In genomic region chr12:85182345-85182643, GRCm38 (mm10) we compare ENCODE assay signal across 10 mouse cellular contexts. TPM values are rescaled to one million over a fixed set of nuclear protein-coding genes. Genes with fewer than 3 reads are reported as not detected.
DNase-seq lines count a peak whose midpoint lies in the region; ATAC-seq lines count a peak whose summit lies in the region.
"Had no signal": no experiment of that assay in that cellular context is flagged by ENCODE, and none has a peak within 500 bp of the region (broad histone marks: within the 10 kb centered on the region; RNA-seq: fewer than 3 reads in every experiment).

No protein-coding gene starts in this region.

- H3K4me3 ChIP-seq in forebrain, embryonic 14.5 days (ENCODE audit: low read depth, low read length): no peak overlapping the region
- no peak overlapping the region for H3K4me3 ChIP-seq in forebrain, embryonic 11.5 days (ENCODE audit: low read depth, low read length)
- H3K4me3 ChIP-seq in limb, embryonic 12.5 days (replicated peaks): no peak overlapping the region
- no peak overlapping the region for H3K4me3 ChIP-seq in neural tube, embryonic 15.5 days (replicated peaks)

- 5% methylated on average over 8 of the region's 8 CpGs for WGBS in forebrain, embryonic 14.5 days
- WGBS in forebrain, embryonic 11.5 days: 12% methylated on average over 8 of the region's 8 CpGs
- 13% methylated on average over 8 of the region's 8 CpGs for WGBS in limb, embryonic 12.5 days
- WGBS in neural tube, embryonic 15.5 days: 10% methylated on average over 8 of the region's 8 CpGs

- H3K27ac ChIP-seq in forebrain, embryonic 14.5 days (ENCODE audit: low read depth, low read length): no peak overlapping the region
- no peak overlapping the region for H3K27ac ChIP-seq in forebrain, embryonic 11.5 days (ENCODE audit: low read depth, low read length)
- H3K27ac ChIP-seq in limb, embryonic 12.5 days: 0 out of 2 replicates have a peak overlapping the region, but pooled peaks have one; percentile 29
- no peak overlapping the region for H3K27ac ChIP-seq in neural tube, embryonic 15.5 days (replicated peaks)

- H3K9ac ChIP-seq in forebrain, embryonic 14.5 days (ENCODE audit: low read length): no peak overlapping the region
- H3K9ac ChIP-seq in forebrain, embryonic 11.5 days (ENCODE audit: low read length): no peak overlapping the region
- H3K9ac ChIP-seq in limb, embryonic 12.5 days (replicated peaks): 0 out of 2 replicates have a peak overlapping the region, but pooled peaks have one; percentile 23
- no peak overlapping the region for H3K9ac ChIP-seq in neural tube, embryonic 15.5 days (replicated peaks)

- no peaks in the 10 kb centered on the region for H3K36me3 ChIP-seq in forebrain, embryonic 14.5 days (ENCODE audit: control insufficient read depth, insufficient read depth, low read length)
- no peaks in the 10 kb centered on the region for H3K36me3 ChIP-seq in forebrain, embryonic 11.5 days (ENCODE audit: control insufficient read depth, insufficient read depth, low read length)
- H3K36me3 ChIP-seq in limb, embryonic 12.5 days: no peaks in the 10 kb centered on the region
- H3K36me3 ChIP-seq in neural tube, embryonic 15.5 days: no peaks in the 10 kb centered on the region

- DNase-seq in forebrain, embryonic 14.5 days (ENCODE audit: low spot score): no peak
- DNase-seq in forebrain, embryonic 11.5 days (ENCODE audit: low spot score): no peak
- DNase-seq in left cerebral cortex, postnatal 4 days: peak; percentile 71
- DNase-seq in left cerebral cortex, postnatal 36 days (ENCODE audit: low spot score in 2 of 2): no peak
- no peak for DNase-seq in left cerebral cortex, postnatal 10 days (ENCODE audit: extremely low spot score in 1 of 2, low spot score in 2 of 2)
- no peak for DNase-seq in thymus, postnatal 25 days
- DNase-seq: gastrocnemius, postnatal 14 days; kidney, adult 9 months had no signal

- 0 out of 2 replicates have a peak, but pooled peaks have one; percentile 22 for ATAC-seq in forebrain, embryonic 14.5 days
- no peak for ATAC-seq in forebrain, embryonic 11.5 days (replicated peaks; ENCODE audit: low FRiP score)
- ATAC-seq in limb, embryonic 12.5 days (ENCODE audit: insufficient number of reproducible peaks, insufficient read depth, low FRiP score, low TSS enrichment, low read depth): 0 out of 2 replicates have a peak, but pooled peaks have one; percentile 11
- ATAC-seq in neural tube, embryonic 15.5 days (ENCODE audit: low FRiP score): peak; percentile 14; the same call in 1 of the 2 replicates

- no peak overlapping the region for H3K4me2 ChIP-seq in forebrain, embryonic 14.5 days (ENCODE audit: low read length)
- no peak overlapping the region for H3K4me2 ChIP-seq in forebrain, embryonic 11.5 days (ENCODE audit: low read depth, low read length, severe bottlenecking)
- peak overlapping the region; percentile 31 for H3K4me2 ChIP-seq in limb, embryonic 12.5 days
- H3K4me2 ChIP-seq in neural tube, embryonic 15.5 days: 0 out of 2 replicates have a peak overlapping the region, but pooled peaks have one; percentile 3

- intact Hi-C loops in left cerebral cortex, postnatal 4 days (cut with DNase I): no loop called here
- intact Hi-C loops in left cerebral cortex, postnatal 36 days (cut with DNase I): no loop called here
- intact Hi-C loops in left cerebral cortex, postnatal 10 days (cut with DNase I): loop anchor here (5.0 kb wide), 1 partner anchor 35 kb away; the partner anchor contains the start of gene Eif2b2

- H3K4me1 ChIP-seq in forebrain, embryonic 14.5 days (ENCODE audit: control insufficient read depth, insufficient read depth, low read length): peaks cover 17% of the 10 kb centered on the region
- peaks cover 7% of the 10 kb centered on the region; the same call in 1 of the 2 replicates for H3K4me1 ChIP-seq in forebrain, embryonic 11.5 days (replicated peaks; ENCODE audit: control insufficient read depth, insufficient read depth, low read length)
- H3K4me1 ChIP-seq in limb, embryonic 12.5 days (replicated peaks): peaks cover 28% of the 10 kb centered on the region
- peaks cover 22% of the 10 kb centered on the region for H3K4me1 ChIP-seq in neural tube, embryonic 15.5 days

- H3K27me3 ChIP-seq in forebrain, embryonic 14.5 days (replicated peaks; ENCODE audit: control insufficient read depth, insufficient read depth, low read length): no peaks in the 10 kb centered on the region
- peaks cover 5% of the 10 kb centered on the region for H3K27me3 ChIP-seq in forebrain, embryonic 11.5 days (ENCODE audit: control insufficient read depth, insufficient read depth, low read length)
- H3K27me3 ChIP-seq in limb, embryonic 12.5 days: peaks cover 29% of the 10 kb centered on the region
- peaks cover 23% of the 10 kb centered on the region for H3K27me3 ChIP-seq in neural tube, embryonic 15.5 days (replicated peaks)

- no peaks in the 10 kb centered on the region for H3K9me3 ChIP-seq in forebrain, embryonic 14.5 days (replicated peaks; ENCODE audit: control insufficient read depth, low read length)
- no peaks in the 10 kb centered on the region for H3K9me3 ChIP-seq in forebrain, embryonic 11.5 days (ENCODE audit: control insufficient read depth, low read length)
- H3K9me3 ChIP-seq in limb, embryonic 12.5 days: no peaks in the 10 kb centered on the region
- H3K9me3 ChIP-seq in neural tube, embryonic 15.5 days (replicated peaks): no peaks in the 10 kb centered on the region

RNA-seq across cellular contexts. Expression of gene Pgf, which starts 4.7 kb away (rescaled TPM):
- 6.7 and 7.2 TPM in 2 replicates for polyA plus RNA-seq in forebrain, embryonic 14.5 days (2014; fragmentation: Nextera tagmentation; extraction: Ambion mirVana)
- polyA plus RNA-seq in forebrain, embryonic 11.5 days (2014; fragmentation: Nextera tagmentation; extraction: Ambion mirVana): 3.1 and 3.7 TPM in 2 replicates
- 1 to 10 TPM; 5.1 to 6.4 TPM for total RNA-seq in left cerebral cortex, postnatal 4 days (2021)
- 1 to 10 TPM; 2.7 to 2.8 TPM for total RNA-seq in left cerebral cortex, postnatal 36 days (2021)
- 17.0 and 17.8 TPM in 2 replicates for polyA plus RNA-seq in limb, embryonic 12.5 days (2016; fragmentation: Nextera tagmentation; extraction: Ambion mirVana)
- polyA plus RNA-seq in neural tube, embryonic 15.5 days (2015; fragmentation: Nextera tagmentation; extraction: Ambion mirVana): 9.5 and 11.1 TPM in 2 replicates
- total RNA-seq in left cerebral cortex, postnatal 10 days (2021): 1 to 10 TPM; 3.9 to 4.8 TPM

RNA-seq across cellular contexts. Expression of gene Rps6kl1, which starts 31.2 kb away (rescaled TPM):
- 11.7 and 16.6 TPM in 2 replicates for polyA plus RNA-seq in forebrain, embryonic 14.5 days (2014; fragmentation: Nextera tagmentation; extraction: Ambion mirVana)
- polyA plus RNA-seq in forebrain, embryonic 11.5 days (2014; fragmentation: Nextera tagmentation; extraction: Ambion mirVana): 1.9 and 2.8 TPM in 2 replicates
- total RNA-seq in left cerebral cortex, postnatal 4 days (2021): 10 to 100 TPM; 41.2 to 44.1 TPM
- 10 to 100 TPM; 35.8 to 39.1 TPM for total RNA-seq in left cerebral cortex, postnatal 36 days (2021)
- 0.46 and 0.56 TPM in 2 replicates for polyA plus RNA-seq in limb, embryonic 12.5 days (2016; fragmentation: Nextera tagmentation; extraction: Ambion mirVana)
- 31.0 and 37.0 TPM in 2 replicates for polyA plus RNA-seq in neural tube, embryonic 15.5 days (2015; fragmentation: Nextera tagmentation; extraction: Ambion mirVana)
- total RNA-seq in left cerebral cortex, postnatal 10 days (2021): 10 to 100 TPM; 38.8 to 39.5 TPM

RNA-seq across cellular contexts. Expression of gene Eif2b2, which starts 37.0 kb away (rescaled TPM):
- 95.5 and 102 TPM in 2 replicates for polyA plus RNA-seq in forebrain, embryonic 14.5 days (2014; fragmentation: Nextera tagmentation; extraction: Ambion mirVana)
- 98.9 and 109 TPM in 2 replicates for polyA plus RNA-seq in forebrain, embryonic 11.5 days (2014; fragmentation: Nextera tagmentation; extraction: Ambion mirVana)
- total RNA-seq in left cerebral cortex, postnatal 4 days (2021): 10 to 100 TPM; 63.5 to 67.2 TPM
- 10 to 100 TPM; 63.0 to 76.6 TPM for total RNA-seq in left cerebral cortex, postnatal 36 days (2021)
- 80.6 and 83.3 TPM in 2 replicates for polyA plus RNA-seq in limb, embryonic 12.5 days (2016; fragmentation: Nextera tagmentation; extraction: Ambion mirVana)
- 74.5 and 85.5 TPM in 2 replicates for polyA plus RNA-seq in neural tube, embryonic 15.5 days (2015; fragmentation: Nextera tagmentation; extraction: Ambion mirVana)
- 10 to 100 TPM; 60.8 to 61.7 TPM for total RNA-seq in left cerebral cortex, postnatal 10 days (2021)

Comparison
In these comparisons a context has a peak if more than half of its experiments do, and no peak if none do; other contexts are left out.
1. H3K4me2 ChIP-seq: peak in limb, embryonic 12.5 days (single experiment) and neural tube, embryonic 15.5 days (single experiment); none in forebrain, embryonic 14.5 days (single experiment) and forebrain, embryonic 11.5 days (single experiment).